Mouse (Mus musculus) gastrocnemius, postnatal 4 days (tissue): ENCODE results near the gene Dennd2a. TPM values are rescaled to one million over a fixed set of nuclear protein-coding genes. Genes with fewer than 3 reads are reported as not detected.
"Not testable (repeated sequence)": the region's sequence is repeated elsewhere in the genome, so short reads cannot be mapped to it uniquely, and the experiment has no call there.

Source experiments
- DNase-seq, 2 experiments: peaks; one replicate each; pipeline ENCODE4 v3.0.0; 2021 to 2022; ENCODE audit warnings: low spot score in 2 of 2, mixed read lengths in 2 of 2
- total RNA-seq, 2 experiments: library from RNA; stranded (reverse); gene quantifications; 2 replicates each; pipeline ENCODE4 v1.2.3; 2021

Gene Dennd2a
- total RNA-seq, 2 experiments from 2014 or later: 32.5 to 34.9 TPM

GRCm38 (mm10) chr6:39454616-39455015 lies 103.1 kb downstream of the Dennd2a start:
- DNase-seq: no peak

GRCm38 (mm10) chr6:39453564-39453963 lies 104.1 kb downstream of the Dennd2a start:
- DNase-seq: no peak

GRCm38 (mm10) chr6:39451033-39451432 lies 106.6 kb downstream of the Dennd2a start:
- DNase-seq: no peak

- DNase-seq: no peak
These were observed 107.1 kb downstream of the Dennd2a start for GRCm38 (mm10) chr6:39450580-39450979.

GRCm38 (mm10) chr6:39447429-39448185 lies 110.1 kb downstream of the Dennd2a start:
- no peak for DNase-seq

- no peak for DNase-seq
These were observed 111.7 kb downstream of the Dennd2a start for GRCm38 (mm10) chr6:39445801-39446572.

- no peak for DNase-seq
These were observed 114.8 kb downstream of the Dennd2a start for GRCm38 (mm10) chr6:39442786-39443287.

GRCm38 (mm10) chr6:39440207-39440606 lies 117.5 kb downstream of the Dennd2a start:
- no peak for DNase-seq

GRCm38 (mm10) chr6:39437519-39437918 lies 120.1 kb downstream of the Dennd2a start:
- not testable (repeated sequence) for DNase-seq

- DNase-seq: no peak
These were observed 121.8 kb downstream of the Dennd2a start for GRCm38 (mm10) chr6:39435875-39436274.

- no peak for DNase-seq
These were observed 122.7 kb downstream of the Dennd2a start for GRCm38 (mm10) chr6:39434886-39435492.

GRCm38 (mm10) chr6:39434111-39434885 lies 123.4 kb downstream of the Dennd2a start:
- no peak for DNase-seq

- DNase-seq: no peak
These were observed 124.0 kb downstream of the Dennd2a start for GRCm38 (mm10) chr6:39433701-39434100.

- DNase-seq: no peak
These were observed 124.5 kb downstream of the Dennd2a start for GRCm38 (mm10) chr6:39433174-39433573.

GRCm38 (mm10) chr6:39430722-39431121 lies 126.9 kb downstream of the Dennd2a start:
- no peak for DNase-seq

- DNase-seq: no peak
These were observed 128.5 kb downstream of the Dennd2a start for GRCm38 (mm10) chr6:39429007-39429788.

- DNase-seq: no peak
These were observed 130.2 kb downstream of the Dennd2a start for GRCm38 (mm10) chr6:39427276-39428003.

- DNase-seq: no peak
These were observed 130.9 kb downstream of the Dennd2a start for GRCm38 (mm10) chr6:39426725-39427124.

GRCm38 (mm10) chr6:39425181-39425580 lies 132.5 kb downstream of the Dennd2a start:
- no peak for DNase-seq
